Mouse (Mus musculus) heart, embryonic 12.5 days (tissue): Measurements from ENCODE around the gene Mast4. TPM values are rescaled to one million over a fixed set of nuclear protein-coding genes. Genes with fewer than 3 reads are reported as not detected.

Experiments
- ATAC-seq: fragments of 200-750 bp; cut with Nextera tagmentation; 2 replicates; pipeline ENCODE4 v1.8.0; 2017; ENCODE audit warnings: moderate TSS enrichment, moderate library complexity; ENCODE audit not compliant: insufficient number of reproducible peaks, low FRiP score
- H3K27ac ChIP-seq: fragments of 300-500 bp; sonication (generic); 2 replicates; pipeline ENCODE4 v1.5.1; 2016; ENCODE audit warnings: mild to moderate bottlenecking, moderate library complexity; ENCODE audit not compliant: poor library complexity, severe bottlenecking
- H3K27me3 ChIP-seq: fragments of 300-500 bp; sonication (generic); replicated peaks from 2 replicates; pipeline ENCODE4 v1.6.1; 2016; ENCODE audit warnings: mild to moderate bottlenecking, moderate library complexity
- H3K36me3 ChIP-seq: fragments of 300-500 bp; sonication (generic); 2 replicates; pipeline ENCODE4 v1.6.1; 2016; ENCODE audit warnings: mild to moderate bottlenecking, moderate library complexity
- H3K4me1 ChIP-seq: fragments of 300-500 bp; sonication (generic); replicated peaks from 2 replicates; pipeline ENCODE4 v1.6.1; 2016; ENCODE audit warnings: mild to moderate bottlenecking
- H3K4me2 ChIP-seq: fragments of 300-500 bp; sonication (generic); 2 replicates; pipeline ENCODE4 v1.6.1; 2016; ENCODE audit warnings: mild to moderate bottlenecking, moderate library complexity
- H3K4me3 ChIP-seq: fragments of 300-500 bp; sonication (generic); 2 replicates; pipeline ENCODE4 v1.5.1; 2016; ENCODE audit warnings: mild to moderate bottlenecking
- H3K9ac ChIP-seq: fragments of 300-500 bp; sonication (generic); 2 replicates; pipeline ENCODE4 v1.6.1; 2016; ENCODE audit warnings: mild to moderate bottlenecking, moderate library complexity
- H3K9me3 ChIP-seq: fragments of 300-500 bp; sonication (generic); replicated peaks from 2 replicates; pipeline ENCODE4 v1.6.1; 2016; ENCODE audit warnings: mild to moderate bottlenecking, moderate library complexity
- WGBS: fragments of 180-500 bp; shearing (Covaris S2); methylation state at CpG from one replicate; pipeline ENCODE4 v1.1.7; 2016; 5-methylcytosine and 5-hydroxymethylcytosine counted together
- polyA plus RNA-seq: library from polyadenylated mRNA; unstranded; fragments of >200 nt; fragmentation: Nextera tagmentation; extraction: Ambion mirVana; gene quantifications from 2 replicates; pipeline ENCODE4 v1.2.1, GENCODE M21; 2016

The Mast4 gene
- polyA plus RNA-seq, 1 experiment from 2014 or later, result 52.1 TPM

DNA sequence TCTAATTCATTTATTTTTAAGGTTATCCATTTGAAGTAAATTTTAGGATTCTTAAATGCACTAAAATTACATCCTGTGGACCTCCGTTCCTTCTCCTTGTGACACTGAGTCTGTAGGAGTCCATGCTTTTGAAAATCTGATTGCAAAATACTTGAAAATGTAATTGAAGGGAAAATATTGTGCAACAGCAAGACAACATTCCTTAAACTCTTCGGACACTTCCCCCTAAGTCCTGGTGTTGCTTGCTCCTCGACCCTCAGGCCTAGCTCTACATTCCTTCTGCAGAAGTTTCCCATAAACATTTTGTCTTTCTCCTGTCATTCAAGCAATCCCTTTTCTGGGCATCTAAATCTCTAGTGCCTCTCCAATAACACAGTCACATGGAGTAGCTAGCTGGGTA is 474.2 kb downstream of the Mast4 start:
- H3K36me3 ChIP-seq, result no peaks in the 10 kb centered on the region
- no peak overlapping the region for H3K4me2 ChIP-seq
- ATAC-seq, result no peak
- H3K27ac ChIP-seq, result peak overlapping the region; percentile 12; the same call in 1 of the 2 replicates
- no peaks in the 10 kb centered on the region for H3K27me3 ChIP-seq
- no peak overlapping the region for H3K9ac ChIP-seq
- H3K9me3 ChIP-seq, result no peaks in the 10 kb centered on the region
- 56% methylated on average over 3 of the region's 3 CpGs for WGBS
- H3K4me3 ChIP-seq, result no peak overlapping the region
- peaks cover 44% of the 10 kb centered on the region for H3K4me1 ChIP-seq

DNA sequence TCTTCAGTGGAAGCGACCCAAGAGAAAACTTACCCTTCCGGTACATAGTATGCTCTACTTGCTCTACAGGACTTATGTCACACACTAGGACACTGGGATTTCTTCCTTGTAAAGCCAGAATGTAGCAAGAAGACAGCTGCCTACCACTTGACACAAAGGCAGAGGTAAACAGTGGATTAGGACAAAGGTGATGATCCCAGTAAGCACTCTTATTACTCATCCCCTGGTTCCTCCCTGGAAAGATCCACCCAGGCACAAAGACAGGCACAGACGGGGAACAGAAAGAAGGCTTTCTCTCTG is 476.8 kb downstream of the Mast4 start:
- no peaks in the 10 kb centered on the region for H3K27me3 ChIP-seq
- no peak overlapping the region for H3K9ac ChIP-seq
- H3K27ac ChIP-seq, result peak overlapping the region; percentile 34; the same call in 1 of the 2 replicates
- H3K4me3 ChIP-seq, result no peak overlapping the region
- peaks cover 6% of the 10 kb centered on the region; the same call in 1 of the 2 replicates for H3K36me3 ChIP-seq
- H3K4me1 ChIP-seq, result peaks cover 34% of the 10 kb centered on the region
- no peaks in the 10 kb centered on the region for H3K9me3 ChIP-seq
- WGBS, result 76% methylated on average over 3 of the region's 3 CpGs
- ATAC-seq, result no peak
- H3K4me2 ChIP-seq, result no peak overlapping the region

DNA sequence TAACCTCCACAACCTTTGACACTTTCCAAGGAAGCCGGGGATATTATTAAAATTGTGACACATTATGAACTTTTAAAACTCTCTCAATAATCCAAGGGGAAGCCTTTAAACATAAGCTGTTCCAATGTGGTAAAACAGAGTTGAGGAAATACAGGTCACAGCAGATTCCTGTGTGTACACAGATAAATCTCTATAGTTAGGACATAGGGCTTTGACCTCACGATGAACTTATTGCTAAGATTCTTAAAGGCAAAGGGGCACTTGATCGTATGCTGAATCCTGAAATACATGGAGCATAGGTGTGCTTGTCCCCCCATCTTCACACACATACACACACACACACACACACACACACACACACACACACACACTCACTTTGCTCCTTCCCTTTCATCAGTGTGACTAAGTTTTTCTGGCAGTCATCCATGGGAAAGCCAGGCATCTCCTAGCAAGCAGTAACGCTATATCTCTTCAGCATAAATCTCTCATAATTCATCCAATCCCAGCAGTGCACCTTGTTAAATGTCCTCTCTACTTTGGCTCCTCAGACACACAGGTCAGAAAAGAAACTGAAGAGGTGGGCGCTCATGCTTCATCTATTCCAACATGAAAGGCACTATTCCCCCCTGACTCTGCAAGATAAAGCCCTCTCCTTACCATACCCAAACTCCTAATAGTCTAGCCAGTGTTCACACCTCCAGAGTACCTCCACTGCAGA is 477.3 kb downstream of the Mast4 start:
- WGBS, result 64% methylated on average over 5 of the region's 5 CpGs
- peak overlapping the region; percentile 34; the same call in 1 of the 2 replicates for H3K27ac ChIP-seq

DNA sequence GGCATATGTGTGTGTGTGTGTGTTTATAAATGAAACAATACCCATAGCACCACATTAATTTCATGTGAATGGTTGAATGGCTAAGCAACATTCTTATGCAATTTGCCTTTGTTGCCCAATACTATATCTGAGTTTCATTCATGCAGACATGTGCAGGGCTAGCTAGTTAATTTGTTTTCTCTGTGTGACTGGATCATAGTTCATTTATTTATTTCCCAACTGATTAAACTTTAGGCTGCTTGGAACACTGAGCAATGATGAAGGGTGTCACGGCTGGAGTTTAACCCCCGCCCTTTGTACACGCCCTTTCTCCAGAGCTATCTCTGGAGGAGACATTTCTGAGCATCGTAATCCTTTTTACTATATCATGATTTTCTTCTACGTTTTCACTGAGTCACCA is 481.4 kb downstream of the Mast4 start:
- Histone ChIP-seq H3K4me3 (no peak overlapping the region), H3K36me3 (peaks cover 13% of the 10 kb centered on the region), H3K9me3 (no peaks in the 10 kb centered on the region), H3K27me3 (no peaks in the 10 kb centered on the region), H3K27ac (no peak overlapping the region), H3K9ac (no peak overlapping the region), H3K4me1 (peaks cover 18% of the 10 kb centered on the region), H3K4me2 (no peak overlapping the region)
- ATAC-seq, result no peak
- WGBS, result 83% methylated on average over 5 of the region's 5 CpGs

More for the DNA sequence above, 477.3 kb downstream of the Mast4 start:
- Histone ChIP-seq H3K9ac (no peak overlapping the region), H3K4me3 (no peak overlapping the region), H3K9me3 (no peaks in the 10 kb centered on the region), H3K27me3 (no peaks in the 10 kb centered on the region), H3K4me2 (no peak overlapping the region), H3K4me1 (peaks cover 33% of the 10 kb centered on the region), H3K36me3 (peaks cover 11% of the 10 kb centered on the region)
- no peak for ATAC-seq

DNA sequence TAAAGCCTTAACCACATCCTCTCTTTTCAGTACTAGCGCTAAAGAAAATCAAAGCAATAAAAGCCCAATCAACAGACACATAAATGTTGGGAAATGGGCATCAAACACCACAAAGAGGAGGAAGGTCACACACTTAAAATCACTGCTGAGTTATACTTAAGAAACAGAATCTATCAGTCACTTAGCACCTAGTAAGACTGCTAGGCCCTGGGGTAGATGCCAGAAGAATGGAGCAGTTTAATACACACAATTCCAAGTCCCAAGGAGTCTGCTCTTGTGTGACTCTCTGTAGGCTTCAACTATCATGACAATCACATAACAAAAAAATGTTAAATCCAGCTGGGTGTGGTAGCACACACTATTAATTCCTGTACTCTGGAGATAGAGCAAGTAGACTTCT is 483.0 kb downstream of the Mast4 start:
- Histone ChIP-seq H3K4me3 (no peak overlapping the region), H3K36me3 (peaks cover 13% of the 10 kb centered on the region), H3K27ac (no peak overlapping the region), H3K27me3 (no peaks in the 10 kb centered on the region), H3K4me1 (peaks cover 9% of the 10 kb centered on the region), H3K4me2 (no peak overlapping the region), H3K9ac (no peak overlapping the region), H3K9me3 (no peaks in the 10 kb centered on the region)
- 89% methylated on average over 1 of the region's 1 CpGs for WGBS
- no peak for ATAC-seq

DNA sequence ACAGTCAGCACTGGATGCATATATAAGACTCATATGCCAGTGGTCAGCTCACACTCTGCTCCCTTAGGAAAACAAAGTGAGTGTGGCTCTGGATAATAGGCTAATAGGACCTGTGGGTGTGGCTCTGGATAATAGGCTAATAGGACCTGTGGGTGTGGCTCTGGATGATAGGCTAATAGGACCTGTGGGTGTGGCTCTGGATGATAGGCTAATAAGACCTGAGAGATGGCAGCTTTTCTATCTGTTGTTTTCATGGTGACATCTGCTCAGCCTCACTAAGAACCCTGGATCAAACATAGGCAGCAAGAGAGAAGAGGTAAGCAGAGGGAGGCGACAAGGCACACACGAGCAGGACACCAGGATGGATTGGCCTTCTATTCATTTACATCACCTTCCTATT is 483.7 kb downstream of the Mast4 start:
- ATAC-seq, result no peak
- WGBS, result 88% methylated on average over 2 of the region's 2 CpGs
- H3K9me3 ChIP-seq, result no peaks in the 10 kb centered on the region

DNA sequence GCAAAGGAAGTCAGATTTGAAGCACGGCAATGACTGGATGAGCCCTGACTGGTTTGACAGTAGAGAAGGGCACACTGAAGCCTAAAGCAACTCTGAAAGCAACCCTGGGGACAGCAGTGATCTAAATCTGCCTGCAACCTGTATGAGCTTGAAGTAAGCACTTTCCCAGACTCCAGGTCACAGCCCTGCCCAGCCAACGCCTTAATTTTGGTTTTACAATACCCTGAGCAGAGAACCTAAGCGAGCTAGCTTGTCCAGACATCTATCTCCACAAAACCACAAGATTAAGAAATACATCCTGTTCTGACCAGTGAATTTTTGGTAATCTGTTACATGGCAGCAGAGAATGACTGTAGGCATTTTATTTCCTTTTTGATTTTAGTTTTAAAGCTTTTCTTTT is 485.2 kb downstream of the Mast4 start:
- no peak overlapping the region for H3K4me2 ChIP-seq
- WGBS, result 61% methylated on average over 3 of the region's 3 CpGs
- peaks cover 26% of the 10 kb centered on the region for H3K4me1 ChIP-seq
- peaks cover 13% of the 10 kb centered on the region for H3K36me3 ChIP-seq
- ATAC-seq, result no peak
- no peak overlapping the region for H3K27ac ChIP-seq
- H3K27me3 ChIP-seq, result no peaks in the 10 kb centered on the region
- no peaks in the 10 kb centered on the region for H3K9me3 ChIP-seq
- H3K4me3 ChIP-seq, result no peak overlapping the region
- H3K9ac ChIP-seq, result no peak overlapping the region

More for the DNA sequence above, 483.7 kb downstream of the Mast4 start:
- Histone ChIP-seq H3K4me2 (no peak overlapping the region), H3K36me3 (peaks cover 13% of the 10 kb centered on the region), H3K27ac (no peak overlapping the region), H3K27me3 (no peaks in the 10 kb centered on the region), H3K4me1 (peaks cover 12% of the 10 kb centered on the region), H3K4me3 (no peak overlapping the region), H3K9ac (no peak overlapping the region)

DNA sequence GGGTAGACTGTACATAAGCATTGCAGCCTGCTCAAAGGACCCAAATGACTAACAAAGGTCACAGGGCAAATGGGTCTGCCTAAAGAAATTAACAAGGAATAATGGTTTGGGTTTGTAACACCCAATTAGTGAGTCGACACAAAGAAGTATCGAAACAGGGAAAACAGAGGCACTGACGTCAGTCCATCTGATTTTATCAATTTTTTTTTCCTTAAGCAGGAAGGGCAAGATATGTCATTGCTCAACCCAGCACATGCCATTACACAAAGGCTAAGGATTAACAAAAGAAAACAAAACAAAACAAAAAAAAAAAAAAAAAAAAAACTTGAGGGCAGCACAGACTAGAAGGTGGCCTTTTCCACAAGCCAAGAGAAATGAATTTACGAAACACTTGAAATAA is 487.8 kb downstream of the Mast4 start:
- Histone ChIP-seq H3K4me1 (peaks cover 40% of the 10 kb centered on the region), H3K36me3 (no peaks in the 10 kb centered on the region), H3K9me3 (no peaks in the 10 kb centered on the region), H3K4me2 (no peak overlapping the region), H3K27me3 (no peaks in the 10 kb centered on the region), H3K9ac (no peak overlapping the region), H3K27ac (no peak overlapping the region), H3K4me3 (no peak overlapping the region)
- no peak for ATAC-seq
- 67% methylated on average over 4 of the region's 4 CpGs for WGBS

DNA sequence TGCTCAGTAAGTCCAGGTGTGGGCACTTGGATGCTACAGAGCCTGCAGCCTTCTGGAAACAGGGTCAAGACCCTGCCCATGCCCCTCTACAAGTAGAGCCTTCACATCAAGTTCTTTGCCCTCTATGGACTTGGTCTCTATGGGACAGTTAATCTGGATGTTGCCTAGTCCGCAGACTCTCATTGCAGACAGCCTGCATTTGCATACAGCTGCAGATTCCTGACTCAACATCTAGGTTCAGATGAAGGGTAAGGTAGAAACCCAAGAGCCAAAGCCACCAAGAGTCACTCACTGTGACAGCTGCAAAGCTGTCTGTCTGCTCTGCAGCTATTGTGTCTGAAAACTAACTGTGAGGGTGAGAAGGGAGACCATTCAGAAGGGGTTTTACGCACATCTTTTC is 491.6 kb downstream of the Mast4 start:
- peak overlapping the region; percentile 33 for H3K4me2 ChIP-seq
- no peak for ATAC-seq
- H3K9me3 ChIP-seq, result no peaks in the 10 kb centered on the region
- no peak overlapping the region for H3K9ac ChIP-seq
- no peaks in the 10 kb centered on the region for H3K36me3 ChIP-seq
- no peaks in the 10 kb centered on the region for H3K27me3 ChIP-seq
- 73% methylated on average over 2 of the region's 2 CpGs for WGBS
- H3K4me1 ChIP-seq, result peaks cover 47% of the 10 kb centered on the region
- no peak overlapping the region for H3K4me3 ChIP-seq
- peak overlapping the region; percentile 57 for H3K27ac ChIP-seq

DNA sequence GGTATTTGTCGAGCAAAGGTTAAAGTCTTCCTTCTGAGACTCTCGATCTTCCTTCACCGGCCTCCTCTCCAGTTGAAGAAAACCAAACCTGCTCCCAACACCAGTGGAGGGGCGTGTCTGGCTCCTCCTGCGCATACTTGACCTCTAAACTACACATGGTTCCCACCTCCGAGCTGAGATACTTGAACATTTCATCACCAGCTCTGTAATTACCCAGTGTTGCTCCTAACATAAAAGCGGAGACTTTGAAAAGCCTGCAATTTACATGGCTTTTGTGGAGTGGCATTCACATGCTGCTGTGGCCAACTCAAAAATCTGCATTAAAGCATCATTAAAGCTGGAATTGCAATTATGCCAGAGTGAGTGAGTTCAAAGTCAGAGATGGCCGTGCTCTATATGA is 492.1 kb downstream of the Mast4 start:
- Histone ChIP-seq H3K4me2 (peak overlapping the region; percentile 33), H3K9ac (no peak overlapping the region), H3K36me3 (no peaks in the 10 kb centered on the region), H3K4me3 (no peak overlapping the region), H3K9me3 (no peaks in the 10 kb centered on the region), H3K27me3 (no peaks in the 10 kb centered on the region), H3K4me1 (peaks cover 47% of the 10 kb centered on the region), H3K27ac (peak overlapping the region; percentile 57)
- 36% methylated on average over 8 of the region's 8 CpGs for WGBS
- peak; percentile 76; the same call in 1 of the 2 replicates for ATAC-seq

DNA sequence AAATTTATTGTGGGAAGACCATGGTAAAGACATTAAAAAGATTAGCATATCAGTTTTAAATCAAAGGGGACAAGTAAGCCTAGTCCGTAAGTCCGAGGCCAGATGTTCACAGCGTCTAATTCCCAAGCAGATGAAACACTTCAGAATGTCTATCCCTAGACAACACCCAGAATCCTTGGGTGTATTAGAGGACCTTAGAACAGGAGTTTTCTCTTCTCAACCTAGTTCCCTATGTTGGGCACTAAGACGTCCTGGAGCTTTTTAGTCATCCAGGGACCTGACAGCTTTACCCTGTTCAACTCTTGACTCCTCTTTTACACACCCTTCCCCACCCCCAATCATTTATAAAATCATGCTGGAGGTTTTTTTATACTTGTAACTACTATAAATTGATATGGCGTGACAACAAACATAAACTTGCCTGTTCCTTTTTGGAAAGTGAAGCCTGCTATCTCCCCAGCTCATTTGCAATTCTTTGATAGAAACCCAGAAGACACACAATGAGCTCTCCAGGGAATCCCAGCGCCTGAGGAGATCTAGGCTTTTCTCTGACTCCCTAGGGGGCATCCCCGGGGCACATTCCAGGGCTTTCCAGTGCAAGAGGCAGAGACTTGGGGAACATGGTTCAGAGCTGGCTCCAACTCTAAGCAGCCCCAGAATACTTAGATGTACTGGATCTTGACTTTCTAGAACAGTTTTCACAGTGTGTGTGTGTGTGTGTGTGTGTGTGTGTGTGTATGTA is 494.4 kb downstream of the Mast4 start:
- Histone ChIP-seq H3K9me3 (no peaks in the 10 kb centered on the region), H3K4me3 (no peak overlapping the region), H3K4me1 (peaks cover 35% of the 10 kb centered on the region), H3K27me3 (no peaks in the 10 kb centered on the region), H3K9ac (no peak overlapping the region), H3K27ac (no peak overlapping the region), H3K36me3 (no peaks in the 10 kb centered on the region), H3K4me2 (no peak overlapping the region)
- WGBS, result 52% methylated on average over 7 of the region's 7 CpGs
- ATAC-seq, result no peak
